Mouse (Mus musculus) heart, adult 2 months (tissue): Measurements from ENCODE around the gene Mpg.

Experiments
- CTCF ChIP-seq: fragments of 200-600 bp; IDR thresholded peaks from 2 replicates; pipeline ENCODE4 v1.8.1; 2022; ENCODE audit warnings: antibody characterized with exemption, mild to moderate bottlenecking, moderate library complexity
- EP300 ChIP-seq: fragments of 200-500 bp; IDR thresholded peaks from 2 replicates; pipeline ENCODE4 v1.6.1; 2011; ENCODE audit warnings: low read depth, low read length, control low read depth; ENCODE audit not compliant: insufficient read depth
- POLR2A ChIP-seq: fragments of 200-500 bp; IDR thresholded peaks from 2 replicates; pipeline ENCODE4 v1.6.1; 2011; ENCODE audit warnings: mild to moderate bottlenecking, low read depth, low read length, control low read depth; ENCODE audit not compliant: insufficient read depth

DNA sequence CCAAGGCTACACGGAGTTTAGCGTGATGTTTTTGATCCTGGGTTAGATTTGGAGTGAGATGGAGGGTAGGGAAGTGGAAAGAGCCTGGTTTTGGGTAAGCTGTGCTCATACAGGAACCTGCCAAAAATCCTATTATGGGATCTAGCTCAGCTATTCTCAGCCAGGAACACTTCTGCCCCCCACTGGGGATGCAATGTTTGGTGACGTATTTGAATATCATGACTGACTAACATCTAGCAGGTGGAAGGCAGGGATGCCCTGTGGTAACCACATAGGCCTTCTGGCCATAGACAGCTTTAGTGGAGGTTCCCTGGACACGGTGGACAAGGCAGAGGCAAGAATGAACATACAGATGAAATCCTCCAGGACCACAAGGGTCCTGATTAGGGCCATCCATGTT, 3.9 kb downstream of the Mpg start:
- TF ChIP-seq CTCF (peak; percentile 49), POLR2A (no peak), EP300 (no peak)
